11 mouse cellular contexts compared by ENCODE assay signal in genomic region chrX:99481677-99482338, GRCm38 (mm10). TPM values are rescaled to one million over a fixed set of nuclear protein-coding genes. Genes with fewer than 3 reads are reported as not detected.
A peak's percentile ranks its signal among the peaks of the same experiment; 100 is the strongest.
DNase-seq lines count a peak whose midpoint lies in the region; ATAC-seq lines count a peak whose summit lies in the region.
"Had no signal": no experiment of that assay in that cellular context is flagged by ENCODE, and none has a peak within 500 bp of the region (broad histone marks: within the 10 kb centered on the region; RNA-seq: fewer than 3 reads in every experiment).

No protein-coding gene starts in this region.

- no peaks in the 10 kb centered on the region for H3K36me3 ChIP-seq in hindbrain, embryonic 11.5 days (ENCODE audit: control insufficient read depth, insufficient read depth, low read length)
- no peaks in the 10 kb centered on the region for H3K36me3 ChIP-seq in neural tube, embryonic 13.5 days
- H3K36me3 ChIP-seq: heart, embryonic 15.5 days had no signal

- H3K4me2 ChIP-seq in hindbrain, embryonic 11.5 days (replicated peaks; ENCODE audit: low read depth, low read length): no peak overlapping the region
- 0 out of 2 replicates have a peak overlapping the region, but pooled peaks have one; percentile 1 for H3K4me2 ChIP-seq in neural tube, embryonic 13.5 days
- H3K4me2 ChIP-seq: heart, embryonic 15.5 days had no signal

- peak overlapping the region; percentile 65 for H3K27ac ChIP-seq in hindbrain, embryonic 11.5 days (ENCODE audit: low read depth, low read length)
- H3K27ac ChIP-seq in neural tube, embryonic 13.5 days (replicated peaks): peak overlapping the region; percentile 91
- H3K27ac ChIP-seq: heart, embryonic 15.5 days had no signal

- intact Hi-C loops in left cerebral cortex, postnatal 25 days (cut with DNase I): no loop called here
- intact Hi-C loops in left cerebral cortex, postnatal 36 days (cut with DNase I): no loop called here

- no peaks in the 10 kb centered on the region for H3K9me3 ChIP-seq in hindbrain, embryonic 11.5 days (ENCODE audit: control insufficient read depth, low read length)
- H3K9me3 ChIP-seq in neural tube, embryonic 13.5 days: no peaks in the 10 kb centered on the region
- H3K9me3 ChIP-seq: heart, embryonic 15.5 days had no signal

- no peak overlapping the region for H3K9ac ChIP-seq in hindbrain, embryonic 11.5 days (ENCODE audit: low read depth, low read length)
- no peak overlapping the region for H3K9ac ChIP-seq in neural tube, embryonic 13.5 days
- H3K9ac ChIP-seq: heart, embryonic 15.5 days had no signal

- H3K27me3 ChIP-seq in hindbrain, embryonic 11.5 days (ENCODE audit: control insufficient read depth, insufficient read depth, low read length): peaks cover 2% of the 10 kb centered on the region; the same call in 1 of the 2 replicates
- H3K27me3 ChIP-seq in neural tube, embryonic 13.5 days: peaks cover 50% of the 10 kb centered on the region

- H3K4me1 ChIP-seq in hindbrain, embryonic 11.5 days (replicated peaks; ENCODE audit: control insufficient read depth, insufficient read depth, low read length): no peaks in the 10 kb centered on the region
- peaks cover 14% of the 10 kb centered on the region; the same call in 1 of the 2 replicates for H3K4me1 ChIP-seq in neural tube, embryonic 13.5 days (replicated peaks)
- H3K4me1 ChIP-seq: heart, embryonic 15.5 days had no signal

- DNase-seq in left cerebral cortex, postnatal 25 days (ENCODE audit: low spot score in 2 of 2): peak; percentile 39 to 45
- DNase-seq in left cerebral cortex, postnatal 36 days (ENCODE audit: low spot score in 2 of 2): no peak
- DNase-seq in embryo, embryonic 11 days: peak; percentile 63
- DNase-seq in hindbrain, embryonic 11.5 days (ENCODE audit: low spot score): peak; percentile 56
- no peak for DNase-seq in spleen, postnatal 14 days (ENCODE audit: low spot score in 2 of 2)
- DNase-seq in cerebellum, postnatal 36 days: no peak
- no peak for DNase-seq in left cerebral cortex, adult 11 months (ENCODE audit: low spot score)
- DNase-seq: lung, postnatal 10 days; thymus, postnatal 36 days had no signal

- WGBS in hindbrain, embryonic 11.5 days: 45% methylated on average over 11 of the region's 12 CpGs
- WGBS in neural tube, embryonic 13.5 days: 35% methylated on average over 11 of the region's 12 CpGs

- no peak overlapping the region for H3K4me3 ChIP-seq in hindbrain, embryonic 11.5 days (ENCODE audit: low read depth, low read length)
- H3K4me3 ChIP-seq in neural tube, embryonic 13.5 days: no peak overlapping the region
- H3K4me3 ChIP-seq: heart, embryonic 15.5 days had no signal

- peak; percentile 91 for ATAC-seq in hindbrain, embryonic 11.5 days (ENCODE audit: low FRiP score)
- peak; percentile 96 for ATAC-seq in neural tube, embryonic 13.5 days (ENCODE audit: low read depth)

RNA-seq across cellular contexts. Expression of gene Pja1, which starts 10.7 kb away (rescaled TPM):
- 100 to 1,000 TPM; 198 to 217 TPM for total RNA-seq in left cerebral cortex, postnatal 25 days (2021)
- 100 to 1,000 TPM; 203 TPM for total RNA-seq in left cerebral cortex, postnatal 36 days (2021)
- polyA plus RNA-seq in hindbrain, embryonic 11.5 days (2014; fragmentation: Nextera tagmentation; extraction: Ambion mirVana): 194 and 218 TPM in 2 replicates
- polyA plus RNA-seq in neural tube, embryonic 13.5 days (2015; fragmentation: Nextera tagmentation; extraction: Ambion mirVana): 321 and 339 TPM in 2 replicates

Comparison
In these comparisons a context has a peak if more than half of its experiments do, and no peak if none do; other contexts are left out.
1. DNase-seq: peak in left cerebral cortex, postnatal 25 days (2 of 2), embryo, embryonic 11 days (single experiment) and hindbrain, embryonic 11.5 days (single experiment); none in left cerebral cortex, postnatal 36 days (0 of 2), spleen, postnatal 14 days (0 of 2), cerebellum, postnatal 36 days (0 of 2) and left cerebral cortex, adult 11 months (single experiment).